Mouse (Mus musculus) hindbrain, embryonic 16.5 days (tissue): ENCODE measurements around the gene Pi4k2a. TPM values are rescaled to one million over a fixed set of nuclear protein-coding genes. Genes with fewer than 3 reads are reported as not detected.

ENCODE experiments used
- ATAC-seq: fragments of 200-750 bp; cut with Nextera tagmentation; 2 replicates; pipeline ENCODE4 v1.8.0; 2017; ENCODE audit warnings: moderate TSS enrichment, moderate library complexity
- H3K27ac ChIP-seq: fragments of 300-500 bp; sonication (generic); 2 replicates; pipeline ENCODE4 v1.5.1; 2014; ENCODE audit warnings: low read depth, mild to moderate bottlenecking, control low read depth, low read length, moderate library complexity
- H3K27me3 ChIP-seq: fragments of 300-500 bp; sonication (generic); replicated peaks from 2 replicates; pipeline ENCODE4 v1.6.1; 2014; ENCODE audit warnings: low read length; ENCODE audit not compliant: control insufficient read depth, insufficient read depth
- H3K36me3 ChIP-seq: fragments of 300-500 bp; sonication (generic); 2 replicates; pipeline ENCODE4 v1.6.1; 2014; ENCODE audit warnings: mild to moderate bottlenecking, low read length, moderate library complexity, mixed read lengths; ENCODE audit not compliant: control insufficient read depth, insufficient read depth
- H3K4me1 ChIP-seq: fragments of 300-500 bp; sonication (generic); 2 replicates; pipeline ENCODE4 v1.6.1; 2014; ENCODE audit warnings: low read depth, low read length; ENCODE audit not compliant: control insufficient read depth, insufficient read depth
- H3K4me2 ChIP-seq: fragments of 300-500 bp; sonication (generic); 2 replicates; pipeline ENCODE4 v1.6.1; 2014; ENCODE audit warnings: mild to moderate bottlenecking, low read length, control low read depth, moderate library complexity
- H3K4me3 ChIP-seq: fragments of 300-500 bp; sonication (generic); 2 replicates; pipeline ENCODE4 v1.5.1; 2014; ENCODE audit warnings: mild to moderate bottlenecking, low read length, control low read depth, moderate library complexity
- H3K9ac ChIP-seq: fragments of 300-500 bp; sonication (generic); 2 replicates; pipeline ENCODE4 v1.6.1; 2014; ENCODE audit warnings: low read depth, mild to moderate bottlenecking, control low read depth, low read length, moderate library complexity
- H3K9me3 ChIP-seq: fragments of 300-500 bp; sonication (generic); 2 replicates; pipeline ENCODE4 v1.6.1; 2014; ENCODE audit warnings: mild to moderate bottlenecking, low read length, moderate library complexity; ENCODE audit not compliant: control insufficient read depth
- WGBS: fragments of 180-500 bp; shearing (Covaris S2); extraction: QIAGEN DNeasy Blood & Tissue Kit; methylation state at CpG from one replicate; pipeline ENCODE4 v1.1.7; 2014; 5-methylcytosine and 5-hydroxymethylcytosine counted together
- polyA plus RNA-seq: library from polyadenylated mRNA; unstranded; fragments of >200 nt; fragmentation: Nextera tagmentation; extraction: Ambion mirVana; gene quantifications from 2 replicates; pipeline ENCODE4 v1.2.1, GENCODE M21; 2015

Gene Pi4k2a
- 9.6 and 23.9 TPM in 2 replicates for polyA plus RNA-seq

GRCm38 (mm10) chr19:42089748-42090595 lies at the start of gene Pi4k2a:
Gene Pi4k2a (plus strand): TSS chr19:42090470.
- Histone ChIP-seq H3K9ac (peak within 1 kb of the TSS; percentile 94), H3K4me3 (peak within 1 kb of the TSS; percentile 99), H3K9me3 (no peaks in the 10 kb centered on the region), H3K4me2 (peak within 1 kb of the TSS; percentile 80), H3K4me1 (peaks cover 25% of the 10 kb centered on the region), H3K36me3 (no peaks in the 10 kb centered on the region), H3K27ac (peak within 1 kb of the TSS; percentile 90), H3K27me3 (no peaks in the 10 kb centered on the region)
- ATAC-seq: peak; percentile 98
- WGBS: under 1% methylated on average over 36 of the region's 55 CpGs

- H3K36me3 ChIP-seq: no peaks in the 10 kb centered on the region
- no peak overlapping the region for H3K4me3 ChIP-seq
- no peak overlapping the region for H3K27ac ChIP-seq
- no peak overlapping the region for H3K4me2 ChIP-seq
- ATAC-seq: no peak
- H3K27me3 ChIP-seq: 0 out of 2 replicates have a peak, but pooled peaks cover 2% of the 10 kb centered on the region
- WGBS: 94% methylated on average over 6 of the region's 6 CpGs
- H3K4me1 ChIP-seq: peaks cover 4% of the 10 kb centered on the region; the same call in 1 of the 2 replicates
- H3K9ac ChIP-seq: no peak overlapping the region
- peaks cover 4% of the 10 kb centered on the region; the same call in 1 of the 2 replicates for H3K9me3 ChIP-seq
Observed at GRCm38 (mm10) chr19:42043988-42044387, 46.3 kb upstream of the Pi4k2a start.

GRCm38 (mm10) chr19:42045269-42046102 lies 44.8 kb upstream of the Pi4k2a start, which contains the start of gene Hoga1:
Gene Hoga1 (plus strand): TSS chr19:42045610.
- peak; percentile 93 for ATAC-seq
- Histone ChIP-seq H3K4me3 (peak within 1 kb of the TSS; percentile 34), H3K9ac (peak within 1 kb of the TSS; percentile 27; the same call in 1 of the 2 replicates), H3K4me2 (peak within 1 kb of the TSS; percentile 54), H3K4me1 (peaks cover 4% of the 10 kb centered on the region; the same call in 1 of the 2 replicates), H3K36me3 (no peaks in the 10 kb centered on the region), H3K9me3 (peaks cover 4% of the 10 kb centered on the region; the same call in 1 of the 2 replicates), H3K27me3 (0 out of 2 replicates have a peak, but pooled peaks cover 2% of the 10 kb centered on the region), H3K27ac (no peak within 1 kb of the TSS)
- WGBS: 23% methylated on average over 23 of the region's 23 CpGs

DNA sequence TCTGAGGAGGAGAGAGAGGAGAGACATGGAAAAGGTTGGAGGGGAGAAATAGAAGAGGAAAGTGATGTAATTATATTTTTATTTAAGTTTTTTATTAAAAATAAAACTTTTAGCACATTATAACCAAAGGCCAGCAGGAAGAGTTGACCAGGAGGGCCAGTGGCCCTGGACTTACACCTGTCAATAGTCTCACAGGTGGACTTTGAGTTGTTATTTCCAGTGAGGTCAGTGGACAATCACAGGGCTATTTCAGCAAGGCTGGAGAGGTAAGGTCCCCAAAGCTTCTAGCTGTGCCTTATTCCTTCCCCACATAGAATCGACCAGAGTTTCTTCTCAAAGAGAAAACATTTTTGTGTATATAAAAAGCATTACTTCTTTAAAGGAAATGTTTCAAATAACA lies 40.0 kb upstream of the Pi4k2a start:
- WGBS: 86% methylated on average over 1 of the region's 1 CpGs
- H3K27ac ChIP-seq: no peak overlapping the region
- no peaks in the 10 kb centered on the region for H3K36me3 ChIP-seq
- H3K4me3 ChIP-seq: no peak overlapping the region
- H3K4me1 ChIP-seq: peaks cover 4% of the 10 kb centered on the region; the same call in 1 of the 2 replicates
- H3K9ac ChIP-seq: no peak overlapping the region
- H3K4me2 ChIP-seq: no peak overlapping the region
- H3K27me3 ChIP-seq: no peaks in the 10 kb centered on the region
- no peaks in the 10 kb centered on the region for H3K9me3 ChIP-seq
- no peak for ATAC-seq

DNA sequence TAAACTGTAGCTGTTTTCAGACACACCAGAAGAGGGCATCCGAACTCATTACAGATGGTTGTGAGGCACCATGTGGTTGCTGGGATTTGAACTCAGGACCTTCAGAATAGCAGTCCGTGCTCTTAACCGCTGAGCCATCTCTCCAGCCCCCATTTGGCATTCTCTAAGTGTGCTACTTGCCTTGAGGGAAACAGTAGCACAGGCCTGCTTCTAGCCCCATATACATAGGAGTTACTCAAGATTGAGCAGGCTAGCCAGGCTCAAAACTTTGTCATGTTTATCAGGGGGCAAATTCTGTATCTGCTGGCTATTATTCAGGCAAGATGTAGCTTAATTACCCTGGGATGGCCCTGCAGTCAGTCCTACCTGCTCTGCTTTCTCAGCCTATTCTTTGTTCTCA lies 38.9 kb upstream of the Pi4k2a start:
- no peak for ATAC-seq
- no peaks in the 10 kb centered on the region for H3K27me3 ChIP-seq
- no peak overlapping the region for H3K4me2 ChIP-seq
- no peak overlapping the region for H3K4me3 ChIP-seq
- H3K27ac ChIP-seq: no peak overlapping the region
- H3K9ac ChIP-seq: no peak overlapping the region
- 93% methylated on average over 3 of the region's 3 CpGs for WGBS
- H3K36me3 ChIP-seq: no peaks in the 10 kb centered on the region
- no peaks in the 10 kb centered on the region for H3K4me1 ChIP-seq
- H3K9me3 ChIP-seq: no peaks in the 10 kb centered on the region

DNA sequence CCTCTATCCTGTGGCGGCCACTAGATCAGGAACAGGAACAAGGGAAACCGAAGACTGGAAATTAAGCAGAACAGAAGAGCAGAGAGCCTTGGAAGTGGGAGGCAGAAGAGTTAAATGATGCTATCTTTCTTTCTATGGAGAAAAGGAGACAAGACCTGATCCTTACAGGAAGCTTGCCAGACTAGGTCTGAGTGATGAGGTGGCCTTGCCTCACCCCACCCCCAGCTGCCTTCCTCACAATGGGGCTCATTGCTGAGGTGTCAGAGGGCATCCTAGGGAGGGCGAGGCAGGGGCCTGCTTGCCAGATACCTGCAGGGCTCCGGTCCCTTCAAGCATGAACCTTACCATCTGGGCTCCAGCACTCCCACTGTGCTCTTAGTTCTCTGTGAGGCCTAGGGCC lies 38.3 kb upstream of the Pi4k2a start, which contains the start of gene 4933411K16Rik:
Gene 4933411K16Rik (plus strand): TSS at position 301 of the 400 bp plus-strand sequence.
- H3K9ac ChIP-seq: no peak within 1 kb of the TSS
- WGBS: 79% methylated on average over 4 of the region's 4 CpGs
- H3K36me3 ChIP-seq: no peaks in the 10 kb centered on the region

DNA sequence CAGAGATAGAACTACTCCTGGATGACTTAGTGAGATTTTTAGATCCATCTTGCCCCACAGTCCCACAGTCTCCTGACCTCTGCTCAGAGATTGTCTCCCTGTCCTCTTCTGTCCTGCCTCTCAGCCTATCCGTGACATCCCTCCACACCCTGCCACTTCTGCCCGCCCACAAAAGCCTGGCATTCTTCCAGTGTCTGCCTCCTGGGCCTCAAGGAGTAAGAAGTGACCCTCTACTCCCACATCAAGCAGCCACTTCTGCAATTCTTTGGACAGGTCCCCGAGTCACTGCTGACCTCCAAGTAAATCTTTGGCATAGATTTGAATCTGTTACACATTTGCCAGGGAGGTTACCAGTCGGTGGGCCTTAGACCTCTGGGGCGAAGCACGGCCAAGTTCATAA lies 36.0 kb upstream of the Pi4k2a start:
- H3K27ac ChIP-seq: no peak overlapping the region
- no peak overlapping the region for H3K4me3 ChIP-seq
- H3K4me1 ChIP-seq: no peaks in the 10 kb centered on the region
- H3K36me3 ChIP-seq: no peaks in the 10 kb centered on the region
- no peak overlapping the region for H3K4me2 ChIP-seq
- no peaks in the 10 kb centered on the region for H3K27me3 ChIP-seq
- H3K9ac ChIP-seq: no peak overlapping the region
- no peaks in the 10 kb centered on the region for H3K9me3 ChIP-seq
- 83% methylated on average over 6 of the region's 6 CpGs for WGBS
- ATAC-seq: no peak

More for the DNA sequence above, 38.3 kb upstream of the Pi4k2a start, which contains the start of gene 4933411K16Rik:
- H3K4me1 ChIP-seq: no peaks in the 10 kb centered on the region
- H3K4me2 ChIP-seq: no peak within 1 kb of the TSS
- H3K27ac ChIP-seq: no peak within 1 kb of the TSS
- no peak within 1 kb of the TSS for H3K4me3 ChIP-seq
- no peaks in the 10 kb centered on the region for H3K27me3 ChIP-seq
- no peaks in the 10 kb centered on the region for H3K9me3 ChIP-seq
- no peak for ATAC-seq

DNA sequence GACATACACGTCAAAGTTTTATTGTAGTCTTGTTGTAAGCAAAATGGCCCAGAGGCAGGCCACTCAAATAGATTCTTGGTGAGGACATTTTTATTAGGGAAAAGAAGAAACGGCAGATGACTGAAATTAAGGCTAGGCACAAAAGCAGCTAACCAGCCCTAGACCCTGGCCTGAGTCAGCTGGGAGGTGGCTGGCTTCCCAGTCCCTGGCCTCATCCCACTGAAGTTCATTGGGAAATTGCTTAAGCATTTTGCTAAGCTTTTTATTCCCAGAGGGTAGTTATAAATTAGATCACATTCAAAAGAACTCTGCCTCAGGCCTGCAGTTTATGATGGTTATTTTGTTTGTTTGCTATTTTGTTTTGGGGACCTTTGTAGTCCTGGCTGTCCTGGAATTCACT lies 34.4 kb upstream of the Pi4k2a start:
- Histone ChIP-seq H3K9me3 (no peaks in the 10 kb centered on the region), H3K27ac (no peak overlapping the region), H3K4me2 (no peak overlapping the region), H3K36me3 (no peaks in the 10 kb centered on the region), H3K9ac (no peak overlapping the region), H3K4me3 (no peak overlapping the region), H3K4me1 (no peaks in the 10 kb centered on the region), H3K27me3 (no peaks in the 10 kb centered on the region)
- no peak for ATAC-seq
- 85% methylated on average over 2 of the region's 2 CpGs for WGBS
